Mouse (Mus musculus) kidney, embryonic 14.5 days (tissue): ENCODE results near the gene Ogfrl1. TPM values are rescaled to one million over a fixed set of nuclear protein-coding genes. Genes with fewer than 3 reads are reported as not detected.

ENCODE experiments used
- ATAC-seq: fragments of 200-750 bp; cut with Nextera tagmentation; 2 replicates; pipeline ENCODE4 v1.8.0; 2017; ENCODE audit warnings: moderate number of reproducible peaks, mild to moderate bottlenecking, moderate TSS enrichment, moderate library complexity; ENCODE audit not compliant: low FRiP score, low TSS enrichment
- H3K27ac ChIP-seq: fragments of 300-500 bp; sonication (generic); 2 replicates; pipeline ENCODE4 v1.5.1; 2014; ENCODE audit warnings: low read depth, mild to moderate bottlenecking, low read length, moderate library complexity, mixed read lengths
- H3K27me3 ChIP-seq: fragments of 300-500 bp; sonication (generic); 2 replicates; pipeline ENCODE4 v1.6.1; 2014; ENCODE audit warnings: mild to moderate bottlenecking, low read length; ENCODE audit not compliant: control insufficient read depth, insufficient read depth
- H3K36me3 ChIP-seq: fragments of 300-500 bp; sonication (generic); 2 replicates; pipeline ENCODE4 v1.6.1; 2014; ENCODE audit warnings: low read length, mixed read lengths; ENCODE audit not compliant: control insufficient read depth, insufficient read depth
- H3K4me1 ChIP-seq: fragments of 300-500 bp; sonication (generic); 2 replicates; pipeline ENCODE4 v1.6.1; 2014; ENCODE audit warnings: low read length, mixed read lengths; ENCODE audit not compliant: control insufficient read depth, insufficient read depth
- H3K4me2 ChIP-seq: fragments of 300-500 bp; sonication (generic); replicated peaks from 2 replicates; pipeline ENCODE4 v1.6.1; 2014; ENCODE audit warnings: low read depth, mild to moderate bottlenecking, low read length
- H3K4me3 ChIP-seq: fragments of 300-500 bp; sonication (generic); 2 replicates; pipeline ENCODE4 v1.5.1; 2014; ENCODE audit warnings: mild to moderate bottlenecking, low read length
- H3K9ac ChIP-seq: fragments of 300-500 bp; sonication (generic); 2 replicates; pipeline ENCODE4 v1.6.1; 2014; ENCODE audit warnings: low read depth, mild to moderate bottlenecking, low read length, moderate library complexity
- H3K9me3 ChIP-seq: fragments of 300-500 bp; sonication (generic); 2 replicates; pipeline ENCODE4 v1.6.1; 2016; ENCODE audit warnings: low read length; ENCODE audit not compliant: control insufficient read depth
- WGBS: fragments of 180-500 bp; shearing (Covaris S2); extraction: QIAGEN DNeasy Blood & Tissue Kit; methylation state at CpG from one replicate; pipeline ENCODE4 v1.1.7; 2014; 5-methylcytosine and 5-hydroxymethylcytosine counted together
- polyA plus RNA-seq: library from polyadenylated mRNA; unstranded; fragments of >200 nt; fragmentation: Nextera tagmentation; extraction: Ambion mirVana; gene quantifications from 2 replicates; pipeline ENCODE4 v1.2.1, GENCODE M21; 2014

Ogfrl1 gene
- polyA plus RNA-seq, 1 experiment from 2014 or later, result 18.7 TPM

DNA sequence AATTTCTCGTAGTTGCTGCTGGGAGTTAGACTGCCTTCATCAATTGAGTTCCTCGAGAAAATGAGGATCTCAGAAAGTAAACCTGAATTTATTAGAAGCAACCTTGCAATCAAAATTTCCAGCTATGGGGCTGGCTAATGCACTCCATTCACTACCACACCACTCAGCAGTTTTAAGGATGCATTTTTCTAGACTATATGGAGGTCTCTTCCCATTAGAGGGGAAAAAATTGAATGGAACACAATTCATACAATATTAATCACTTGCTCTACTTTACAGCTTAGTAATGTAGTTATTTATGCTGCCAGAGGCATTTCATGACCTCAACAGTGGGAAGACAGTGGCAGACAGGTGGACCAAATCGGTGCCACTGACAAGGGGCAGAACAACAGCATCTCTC, 55.3 kb downstream of the Ogfrl1 start:
- H3K4me1 ChIP-seq, result no peaks in the 10 kb centered on the region
- no peaks in the 10 kb centered on the region for H3K9me3 ChIP-seq
- H3K27me3 ChIP-seq, result no peaks in the 10 kb centered on the region
- no peaks in the 10 kb centered on the region for H3K36me3 ChIP-seq
- no peak for ATAC-seq
- H3K27ac ChIP-seq, result no peak overlapping the region
- no peak overlapping the region for H3K9ac ChIP-seq
- no peak overlapping the region for H3K4me3 ChIP-seq
- no peak overlapping the region for H3K4me2 ChIP-seq
- 80% methylated on average over 3 of the region's 3 CpGs for WGBS

DNA sequence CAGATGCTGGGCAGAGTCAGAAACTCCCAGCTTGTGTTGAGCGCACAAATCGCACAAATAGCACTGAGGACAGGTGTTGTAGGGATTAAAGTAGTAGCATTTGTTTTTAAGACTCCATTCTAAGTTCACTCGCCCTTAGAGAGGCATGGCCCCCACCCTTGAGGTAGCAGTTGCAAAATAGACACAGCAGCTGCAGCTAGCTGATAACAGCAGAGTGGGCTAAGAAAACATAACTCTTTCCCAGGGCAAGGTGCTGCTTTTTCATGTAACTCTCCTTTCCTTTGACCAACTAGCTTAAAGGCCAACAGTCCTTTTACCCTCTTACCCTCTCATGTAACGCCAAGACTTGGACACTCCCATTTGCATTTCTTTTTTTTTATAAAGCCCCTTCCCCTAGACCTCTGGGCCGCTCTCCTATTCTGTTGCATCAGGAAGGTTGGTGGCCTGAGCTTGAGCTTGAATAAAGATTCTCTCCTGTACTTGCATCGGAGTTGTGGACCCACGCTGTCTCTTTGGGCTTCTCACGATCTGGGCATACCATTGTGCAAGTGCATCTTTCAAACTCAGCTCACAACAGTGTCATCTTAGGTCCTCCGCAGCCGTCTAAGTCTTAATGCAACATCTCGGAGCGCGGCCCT, 61.7 kb downstream of the Ogfrl1 start:
- Histone ChIP-seq H3K4me3 (no peak overlapping the region), H3K27ac (no peak overlapping the region), H3K4me2 (no peak overlapping the region), H3K9ac (no peak overlapping the region), H3K9me3 (no peaks in the 10 kb centered on the region), H3K4me1 (no peaks in the 10 kb centered on the region), H3K36me3 (no peaks in the 10 kb centered on the region), H3K27me3 (no peaks in the 10 kb centered on the region)
- WGBS, result 89% methylated on average over 13 of the region's 13 CpGs
- no peak for ATAC-seq

DNA sequence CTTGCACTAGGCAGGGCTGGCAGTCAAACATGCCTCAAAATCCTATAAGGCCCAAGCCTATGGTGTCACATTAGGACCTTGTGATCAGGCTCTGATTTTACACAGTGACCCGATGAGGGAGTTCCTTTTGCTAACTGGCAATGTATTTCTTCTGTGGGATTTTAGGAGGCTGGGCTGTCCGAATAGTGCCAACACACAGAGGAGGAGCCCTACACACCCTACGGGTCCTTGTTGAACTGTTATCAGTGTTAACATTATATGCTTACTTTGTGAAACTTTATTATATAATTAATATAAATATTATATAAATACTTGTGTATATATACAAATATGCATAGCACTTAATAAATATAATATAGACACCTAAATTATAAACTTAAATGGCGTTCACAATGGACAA, 62.5 kb downstream of the Ogfrl1 start:
- 92% methylated on average over 4 of the region's 4 CpGs for WGBS
- ATAC-seq, result no peak
- Histone ChIP-seq H3K9me3 (no peaks in the 10 kb centered on the region), H3K4me1 (no peaks in the 10 kb centered on the region), H3K4me3 (no peak overlapping the region), H3K27me3 (no peaks in the 10 kb centered on the region), H3K27ac (no peak overlapping the region), H3K36me3 (no peaks in the 10 kb centered on the region), H3K4me2 (no peak overlapping the region), H3K9ac (no peak overlapping the region)

DNA sequence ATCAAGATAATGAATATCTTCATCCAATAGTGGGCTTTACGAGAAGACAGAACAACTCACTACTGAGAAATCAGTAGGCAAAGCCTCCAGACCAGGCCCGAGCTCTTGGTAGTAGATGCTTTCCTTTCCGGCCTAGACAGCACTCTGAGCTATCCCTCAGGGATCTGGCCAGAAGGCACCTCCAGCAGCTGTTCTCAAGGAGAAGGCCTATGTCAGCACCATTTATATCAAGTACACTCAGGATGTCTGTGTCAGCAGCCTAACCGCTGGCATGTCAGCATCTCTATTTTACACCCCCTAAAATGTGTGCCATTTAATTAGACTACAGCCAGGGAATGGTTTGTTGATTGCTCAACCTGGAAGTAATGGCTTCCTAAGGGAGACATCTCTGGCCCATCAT, 65.4 kb downstream of the Ogfrl1 start:
- ATAC-seq, result no peak
- no peak overlapping the region for H3K4me2 ChIP-seq
- no peaks in the 10 kb centered on the region for H3K4me1 ChIP-seq
- no peaks in the 10 kb centered on the region for H3K36me3 ChIP-seq
- no peak overlapping the region for H3K9ac ChIP-seq
- no peak overlapping the region for H3K4me3 ChIP-seq
- no peak overlapping the region for H3K27ac ChIP-seq
- 89% methylated on average over 4 of the region's 4 CpGs for whole genome bisulfite sequencing
- H3K9me3 ChIP-seq, result no peaks in the 10 kb centered on the region
- H3K27me3 ChIP-seq, result no peaks in the 10 kb centered on the region

DNA sequence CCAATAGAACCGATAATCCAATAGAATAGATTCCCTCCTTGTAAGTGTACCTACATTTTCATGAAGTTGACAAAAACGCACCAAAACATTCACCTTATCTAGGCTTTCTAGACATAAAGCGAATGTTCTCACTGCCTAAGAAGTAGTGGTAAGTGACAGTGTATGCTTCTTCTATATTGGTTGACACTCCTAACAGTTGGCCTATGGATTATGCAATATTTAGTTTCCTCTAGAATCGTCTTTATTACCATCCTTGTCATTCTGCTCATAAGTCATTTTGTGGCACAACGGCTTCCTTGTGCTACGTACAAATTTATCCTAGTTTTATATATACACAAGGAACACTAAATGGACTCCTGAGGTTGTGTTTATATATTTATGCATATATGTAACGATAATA, 72.4 kb downstream of the Ogfrl1 start:
- H3K9me3 ChIP-seq, result no peaks in the 10 kb centered on the region
- no peaks in the 10 kb centered on the region for H3K36me3 ChIP-seq
- no peak overlapping the region for H3K27ac ChIP-seq
- H3K4me3 ChIP-seq, result no peak overlapping the region
- WGBS, result 87% methylated on average over 7 of the region's 7 CpGs
- no peak overlapping the region for H3K4me2 ChIP-seq
- no peak overlapping the region for H3K9ac ChIP-seq
- no peak for ATAC-seq
- H3K4me1 ChIP-seq, result no peaks in the 10 kb centered on the region
- no peaks in the 10 kb centered on the region for H3K27me3 ChIP-seq

DNA sequence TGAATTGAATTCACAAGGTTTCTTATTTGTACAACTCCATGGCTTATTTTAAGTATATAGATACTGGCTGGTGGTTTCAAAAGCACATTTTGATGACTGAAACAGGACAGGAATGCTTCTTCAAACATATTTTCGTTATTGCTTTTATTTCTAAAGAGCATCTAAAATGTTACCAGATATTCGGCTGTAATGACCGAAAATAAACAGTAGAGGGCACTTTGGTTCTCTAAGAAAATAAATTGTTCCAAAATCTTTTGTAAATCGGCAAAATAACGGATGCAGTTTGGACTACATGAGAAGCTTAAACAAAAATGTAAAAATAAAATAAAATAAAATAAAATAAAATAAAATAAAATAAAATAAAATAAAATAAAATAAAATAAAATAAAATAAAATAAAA, 73.3 kb downstream of the Ogfrl1 start:
- no peaks in the 10 kb centered on the region for H3K4me1 ChIP-seq
- H3K9me3 ChIP-seq, result no peaks in the 10 kb centered on the region
- H3K9ac ChIP-seq, result no peak overlapping the region
- H3K27me3 ChIP-seq, result no peaks in the 10 kb centered on the region
- no peak overlapping the region for H3K4me3 ChIP-seq
- 18% methylated on average over 5 of the region's 5 CpGs for WGBS
- no peak overlapping the region for H3K27ac ChIP-seq
- H3K4me2 ChIP-seq, result no peak overlapping the region
- no peak for ATAC-seq
- H3K36me3 ChIP-seq, result no peaks in the 10 kb centered on the region

DNA sequence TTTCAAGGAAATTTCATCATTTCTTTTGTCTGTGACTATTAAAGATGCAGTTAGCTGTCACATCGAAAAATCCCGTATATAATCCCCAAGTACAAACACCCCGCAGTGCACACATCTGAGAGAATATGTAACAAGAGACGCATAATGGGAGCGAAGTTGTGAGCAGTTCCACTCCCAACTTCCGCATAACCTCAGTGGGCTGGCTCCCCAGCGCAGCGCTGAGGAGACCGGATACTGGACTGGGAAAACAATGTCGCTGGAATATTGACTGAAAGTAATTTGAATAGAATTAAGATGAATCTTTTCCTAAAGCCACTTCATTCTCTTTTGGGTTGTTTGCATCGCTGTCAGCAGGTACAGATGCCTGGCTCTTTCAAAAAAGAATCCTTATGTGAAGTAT, 74.3 kb downstream of the Ogfrl1 start:
- no peak overlapping the region for H3K4me3 ChIP-seq
- H3K4me1 ChIP-seq, result no peaks in the 10 kb centered on the region
- 78% methylated on average over 11 of the region's 11 CpGs for WGBS
- H3K4me2 ChIP-seq, result no peak overlapping the region
- H3K36me3 ChIP-seq, result no peaks in the 10 kb centered on the region
- no peaks in the 10 kb centered on the region for H3K9me3 ChIP-seq
- no peak overlapping the region for H3K9ac ChIP-seq
- no peaks in the 10 kb centered on the region for H3K27me3 ChIP-seq
- H3K27ac ChIP-seq, result no peak overlapping the region
- ATAC-seq, result no peak

DNA sequence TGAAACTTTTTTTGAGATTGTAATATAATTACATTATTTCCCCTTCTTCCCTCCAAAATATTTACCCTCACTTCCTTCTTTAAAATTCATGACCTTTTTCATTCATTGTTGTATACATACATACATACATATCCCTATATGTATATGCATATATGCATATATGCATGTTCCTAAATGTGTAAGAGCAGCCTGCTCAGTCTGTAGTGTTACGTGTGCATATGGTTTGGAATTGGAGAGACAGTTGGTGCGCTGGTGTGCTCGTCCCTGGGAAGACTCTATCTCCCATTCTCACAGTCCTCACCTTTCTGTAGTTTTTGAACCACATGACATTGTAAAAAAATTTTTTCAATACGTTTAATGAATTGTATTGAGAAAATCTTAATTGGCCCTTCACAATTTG, 75.4 kb downstream of the Ogfrl1 start:
- no peak for ATAC-seq
- Histone ChIP-seq H3K36me3 (no peaks in the 10 kb centered on the region), H3K9ac (no peak overlapping the region), H3K27ac (no peak overlapping the region), H3K4me3 (no peak overlapping the region), H3K4me1 (no peaks in the 10 kb centered on the region), H3K9me3 (no peaks in the 10 kb centered on the region), H3K27me3 (no peaks in the 10 kb centered on the region), H3K4me2 (no peak overlapping the region)
- WGBS, result 84% methylated on average over 4 of the region's 4 CpGs

DNA sequence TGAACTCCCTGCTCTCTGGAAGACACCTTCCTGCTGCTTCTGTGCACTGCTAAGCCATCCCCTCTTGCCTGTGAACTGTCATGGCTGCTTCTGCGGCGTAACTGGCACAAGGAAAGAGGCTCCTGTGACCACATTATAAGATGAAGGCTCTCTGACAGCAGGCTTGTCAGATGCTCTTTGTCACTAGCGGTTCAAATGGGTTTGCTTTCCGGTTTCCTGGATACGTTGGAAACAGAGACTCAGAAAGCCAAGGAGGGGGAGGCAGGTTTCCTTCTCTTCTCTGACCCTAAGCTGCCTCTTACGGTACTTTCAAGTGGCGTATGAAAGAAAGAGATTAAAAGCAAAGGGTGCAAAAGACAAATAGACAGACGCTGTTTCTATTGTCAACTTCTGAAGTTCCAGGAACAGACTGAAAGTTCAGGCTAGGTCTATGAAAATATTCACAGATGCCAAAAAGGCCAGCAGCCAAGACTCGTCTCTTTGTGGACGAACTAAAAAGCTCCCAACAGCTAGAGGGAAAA, 76.2 kb downstream of the Ogfrl1 start:
- Histone ChIP-seq H3K4me2 (peak overlapping the region; percentile 13; the same call in 1 of the 2 replicates), H3K4me3 (no peak overlapping the region), H3K4me1 (no peaks in the 10 kb centered on the region), H3K27ac (no peak overlapping the region), H3K36me3 (no peaks in the 10 kb centered on the region), H3K9me3 (no peaks in the 10 kb centered on the region), H3K27me3 (no peaks in the 10 kb centered on the region), H3K9ac (no peak overlapping the region)
- ATAC-seq, result no peak
- WGBS, result 39% methylated on average over 10 of the region's 10 CpGs
